Mouse (Mus musculus) forebrain, postnatal 0 days (tissue): ENCODE measurements around the gene Mcl1. TPM values are rescaled to one million over a fixed set of nuclear protein-coding genes. Genes with fewer than 3 reads are reported as not detected.

ENCODE experiments used
- ATAC-seq: fragments of 200-750 bp; cut with Nextera tagmentation; 2 replicates; pipeline ENCODE4 v1.8.0; 2017; ENCODE audit warnings: mild to moderate bottlenecking, moderate library complexity
- DNase-seq: peaks from one replicate; pipeline ENCODE4 v3.0.0-alpha.2; 2015
- H3K27ac ChIP-seq: fragments of 300-500 bp; sonication (generic); 2 replicates; pipeline ENCODE4 v1.5.1; 2014; ENCODE audit warnings: low read depth, mild to moderate bottlenecking, antibody characterized with exemption, low read length, moderate library complexity, mixed read lengths
- H3K27me3 ChIP-seq: fragments of 300-500 bp; sonication (generic); 2 replicates; pipeline ENCODE4 v1.6.1; 2014; ENCODE audit warnings: mild to moderate bottlenecking, low read length, mixed read lengths; ENCODE audit not compliant: insufficient read depth
- H3K36me3 ChIP-seq: fragments of 300-500 bp; sonication (generic); 2 replicates; pipeline ENCODE4 v1.6.1; 2014; ENCODE audit warnings: mild to moderate bottlenecking, moderate library complexity; ENCODE audit not compliant: insufficient read depth
- H3K4me1 ChIP-seq: fragments of 300-500 bp; sonication (generic); 2 replicates; pipeline ENCODE4 v1.6.1; 2014; ENCODE audit warnings: antibody characterized with exemption; ENCODE audit not compliant: insufficient read depth
- H3K4me2 ChIP-seq: fragments of 300-500 bp; sonication (generic); 2 replicates; pipeline ENCODE4 v1.6.1; 2014; ENCODE audit warnings: low read depth, mild to moderate bottlenecking, moderate library complexity
- H3K4me3 ChIP-seq: fragments of 300-500 bp; sonication (generic); 2 replicates; pipeline ENCODE4 v1.5.1; 2014; ENCODE audit warnings: low read depth, low read length, mixed read lengths
- H3K9ac ChIP-seq: fragments of 300-500 bp; sonication (generic); 2 replicates; pipeline ENCODE4 v1.6.1; 2014; ENCODE audit warnings: mild to moderate bottlenecking
- H3K9me3 ChIP-seq: fragments of 300-500 bp; sonication (generic); 2 replicates; pipeline ENCODE4 v1.6.1; 2016; ENCODE audit warnings: low read length
- CTCF ChIP-seq: sonication (generic); IDR thresholded peaks from 2 replicates; pipeline ENCODE4 v1.5.1; 2016; ENCODE audit warnings: antibody characterized with exemption, control low read depth, low read depth
- WGBS: fragments of 180-500 bp; shearing (Covaris S2); extraction: QIAGEN DNeasy Blood & Tissue Kit; methylation state at CpG from one replicate; pipeline ENCODE4 v1.1.7; 2014; 5-methylcytosine and 5-hydroxymethylcytosine counted together
- polyA plus RNA-seq: library from polyadenylated mRNA; unstranded; fragments of >200 nt; fragmentation: Nextera tagmentation; extraction: Ambion mirVana; gene quantifications from 2 replicates; pipeline ENCODE4 v1.2.1, GENCODE M21; 2015
- total RNA-seq: library from RNA; depleted of rRNA; stranded (reverse); fragments of >200 nt; gene quantifications from 2 replicates; pipeline ENCODE4 v1.2.3, GENCODE M21; 2014

Mcl1 gene
- total and polyA plus RNA-seq, 2 experiments from 2014 or later = 46.6 to 137 TPM

- Histone ChIP-seq H3K9me3 (no peaks in the 10 kb centered on the region), H3K4me1 (no peaks in the 10 kb centered on the region), H3K36me3 (no peaks in the 10 kb centered on the region; the same call in 1 of the 2 replicates), H3K4me2 (no peak overlapping the region), H3K9ac (no peak overlapping the region), H3K4me3 (no peak overlapping the region), H3K27me3 (no peaks in the 10 kb centered on the region), H3K27ac (no peak overlapping the region)
- ATAC-seq (no peak), DNase-seq (no peak)
- 62% methylated on average over 11 of the region's 11 CpGs for WGBS
- no peak for TF ChIP-seq CTCF
These were observed 22.8 kb downstream of the Mcl1 start for GRCm38 (mm10) chr3:95681365-95681764.

DNA sequence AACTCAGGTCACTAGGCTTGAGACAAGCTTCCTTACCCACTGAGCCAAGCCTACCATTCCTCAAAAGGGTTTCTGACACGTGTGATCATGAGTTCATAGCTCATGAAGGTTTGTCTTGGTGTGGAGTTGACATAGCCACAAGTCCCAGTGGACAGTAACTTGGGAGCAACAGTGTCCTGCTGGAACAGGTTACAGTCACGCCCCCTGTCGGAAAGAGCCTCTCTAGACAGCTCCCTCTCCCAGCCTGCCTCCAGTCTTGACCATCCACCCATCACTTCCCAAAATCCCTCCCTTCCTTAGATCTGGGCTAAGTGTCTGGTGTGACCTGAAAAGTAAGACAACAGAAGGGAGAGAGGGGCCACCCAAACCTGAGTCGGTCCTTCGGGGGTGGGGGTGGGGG lies 24.3 kb downstream of the Mcl1 start:
- ATAC-seq (no peak), DNase-seq (no peak)
- 60% methylated on average over 4 of the region's 5 CpGs for WGBS
- Histone ChIP-seq H3K4me2 (no peak overlapping the region), H3K4me1 (peaks cover 7% of the 10 kb centered on the region; the same call in 1 of the 2 replicates), H3K4me3 (no peak overlapping the region), H3K9ac (no peak overlapping the region), H3K36me3 (no peaks in the 10 kb centered on the region), H3K27me3 (no peaks in the 10 kb centered on the region), H3K9me3 (no peaks in the 10 kb centered on the region), H3K27ac (no peak overlapping the region)
- TF ChIP-seq CTCF = no peak

GRCm38 (mm10) chr3:95684846-95685245 lies 26.3 kb downstream of the Mcl1 start:
- 68% methylated on average over 5 of the region's 8 CpGs for WGBS
- Histone ChIP-seq H3K27ac (no peak overlapping the region), H3K4me2 (no peak overlapping the region), H3K4me3 (no peak overlapping the region), H3K9ac (no peak overlapping the region), H3K27me3 (no peaks in the 10 kb centered on the region), H3K9me3 (no peaks in the 10 kb centered on the region), H3K36me3 (no peaks in the 10 kb centered on the region), H3K4me1 (peaks cover 10% of the 10 kb centered on the region; the same call in 1 of the 2 replicates)
- ATAC-seq (no peak), DNase-seq (no peak)
- TF ChIP-seq CTCF = no peak

DNA sequence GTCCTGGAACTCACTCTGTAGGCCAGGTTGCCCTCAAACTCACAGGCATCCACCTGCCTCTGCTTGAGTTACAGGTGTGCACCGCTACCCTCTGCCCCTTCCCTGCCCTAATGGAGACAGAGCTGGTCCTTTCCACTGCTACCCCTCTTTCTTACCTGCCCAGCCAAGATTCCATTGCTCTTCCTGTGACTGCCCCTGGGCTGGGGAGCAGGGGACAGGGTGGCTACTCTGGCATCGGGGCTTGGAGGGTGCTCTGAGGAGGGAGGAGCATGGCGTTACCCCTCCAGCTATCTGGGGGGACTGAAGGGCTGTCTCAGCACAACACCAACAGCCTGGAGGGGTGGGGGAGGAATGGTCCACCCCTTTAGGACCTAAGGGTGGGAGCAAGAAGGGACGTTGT lies 26.7 kb downstream of the Mcl1 start:
- no peak overlapping the region for H3K4me3 ChIP-seq
- H3K4me1 ChIP-seq = peaks cover 10% of the 10 kb centered on the region; the same call in 1 of the 2 replicates
- H3K4me2 ChIP-seq = no peak overlapping the region
- no peak overlapping the region for H3K9ac ChIP-seq
- ATAC-seq = no peak
- no peaks in the 10 kb centered on the region for H3K9me3 ChIP-seq
- H3K36me3 ChIP-seq = no peaks in the 10 kb centered on the region
- H3K27ac ChIP-seq = no peak overlapping the region
- no peak for TF ChIP-seq CTCF
- DNase-seq = no peak
- WGBS = 81% methylated on average over 4 of the region's 4 CpGs
- no peaks in the 10 kb centered on the region for H3K27me3 ChIP-seq

- Histone ChIP-seq H3K36me3 (no peaks in the 10 kb centered on the region), H3K27ac (no peak overlapping the region), H3K9me3 (no peaks in the 10 kb centered on the region), H3K4me3 (no peak overlapping the region), H3K4me2 (no peak overlapping the region), H3K9ac (no peak overlapping the region), H3K4me1 (peaks cover 10% of the 10 kb centered on the region; the same call in 1 of the 2 replicates), H3K27me3 (no peaks in the 10 kb centered on the region)
- TF ChIP-seq CTCF = no peak
- no peak for DNase-seq
- 72% methylated on average over 2 of the region's 2 CpGs for WGBS
- no peak for ATAC-seq
These were observed 27.1 kb downstream of the Mcl1 start for GRCm38 (mm10) chr3:95685701-95686100.

GRCm38 (mm10) chr3:95686492-95687167 lies 28.0 kb downstream of the Mcl1 start:
- ATAC-seq (no peak), DNase-seq (no peak)
- no peak for TF ChIP-seq CTCF
- WGBS = 53% methylated on average over 10 of the region's 10 CpGs
- Histone ChIP-seq H3K27me3 (no peaks in the 10 kb centered on the region), H3K36me3 (no peaks in the 10 kb centered on the region), H3K4me1 (peaks cover 10% of the 10 kb centered on the region; the same call in 1 of the 2 replicates), H3K27ac (no peak overlapping the region), H3K9me3 (no peaks in the 10 kb centered on the region), H3K9ac (no peak overlapping the region), H3K4me2 (peak overlapping the region; percentile 85), H3K4me3 (no peak overlapping the region)

DNA sequence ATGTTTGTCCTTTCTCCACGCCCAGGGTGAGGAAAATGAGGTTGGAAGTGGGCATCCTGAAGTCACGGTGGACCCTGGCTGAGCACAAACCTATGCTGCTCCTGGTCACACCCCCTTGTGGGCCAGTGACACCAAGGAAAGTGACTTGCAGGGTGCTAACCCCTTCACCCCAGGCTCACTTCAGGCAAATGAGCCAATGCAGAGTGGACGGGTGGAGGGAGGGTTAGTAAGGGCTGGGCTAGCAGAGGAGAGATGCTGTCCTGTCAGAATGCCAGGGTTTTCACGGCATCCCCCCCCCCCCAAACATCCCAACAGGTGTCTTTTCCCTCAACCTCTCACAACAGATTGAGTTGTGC lies 28.6 kb downstream of the Mcl1 start:
- Histone ChIP-seq H3K4me2 (peak overlapping the region; percentile 85), H3K36me3 (no peaks in the 10 kb centered on the region), H3K4me1 (peaks cover 10% of the 10 kb centered on the region; the same call in 1 of the 2 replicates), H3K27ac (no peak overlapping the region), H3K27me3 (no peaks in the 10 kb centered on the region), H3K9ac (0 out of 2 replicates have a peak overlapping the region, but pooled peaks have one; percentile 40), H3K9me3 (no peaks in the 10 kb centered on the region), H3K4me3 (peak overlapping the region; percentile 38)
- WGBS = 9% methylated on average over 4 of the region's 4 CpGs
- DNase-seq = no peak
- TF ChIP-seq CTCF = no peak
- ATAC-seq = peak; percentile 16; the same call in 1 of the 2 replicates
